Mouse (Mus musculus) cerebellum, adult 8-10 months (tissue): ENCODE results near the gene Rab34.

Source experiments
- DNase-seq: peaks from one replicate; pipeline ENCODE4 v3.0.0; 2022

Gene Rab34

DNA sequence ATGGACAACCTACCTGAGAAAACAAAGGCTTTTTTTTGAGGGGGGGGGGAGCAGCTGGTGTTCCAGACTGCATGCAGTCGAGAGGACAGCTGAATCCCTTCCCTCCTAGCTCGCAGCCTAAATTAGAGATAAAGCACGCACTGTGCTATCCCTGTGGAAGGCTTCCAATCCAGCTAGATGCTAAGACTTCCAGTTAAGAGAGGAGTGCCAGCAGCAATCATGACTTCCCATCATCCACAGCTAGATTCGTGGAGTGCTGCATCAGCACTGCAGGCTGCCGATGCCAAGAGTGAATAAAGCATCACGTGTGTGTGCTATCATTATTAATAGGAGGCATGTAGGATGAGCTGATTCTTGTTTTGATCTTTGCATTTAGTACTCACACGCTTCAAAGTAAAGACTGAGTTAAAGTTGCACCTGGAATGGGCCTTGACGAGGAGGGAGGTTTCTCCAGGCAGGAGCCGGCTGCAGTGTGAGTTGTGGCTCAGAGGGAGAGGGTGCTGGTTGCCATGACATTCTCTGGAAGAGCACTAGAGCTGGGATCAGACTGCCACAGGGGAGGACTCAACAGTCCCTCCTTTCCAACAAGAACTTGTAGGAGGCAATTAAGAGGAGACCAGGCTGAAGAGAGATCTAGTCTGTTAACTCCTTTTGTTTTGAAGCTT, 52.1 kb downstream of the Rab34 start:
- DNase-seq: no peak
